Mouse (Mus musculus): ENCODE results near the gene Rin2.
"Not testable (repeated sequence)": the region's sequence is repeated elsewhere in the genome, so short reads cannot be mapped to it uniquely, and the experiment has no call there.

Rin2 gene

GRCm38 (mm10) chr2:145900318-145900717, 225.3 kb downstream of the Rin2 start:
- not testable (repeated sequence) for DNase-seq (ENCODE audit: low spot score)

- DNase-seq (ENCODE audit: low spot score) = no peak
Measured at GRCm38 (mm10) chr2:145901861-145902260, 226.8 kb downstream of the Rin2 start, which contains the start of gene Naa20. Gene Naa20 (plus strand): TSS chr2:145902099.

GRCm38 (mm10) chr2:145903061-145903901, 228.3 kb downstream of the Rin2 start:
- peak; percentile 91 for DNase-seq (ENCODE audit: low spot score)

DNA sequence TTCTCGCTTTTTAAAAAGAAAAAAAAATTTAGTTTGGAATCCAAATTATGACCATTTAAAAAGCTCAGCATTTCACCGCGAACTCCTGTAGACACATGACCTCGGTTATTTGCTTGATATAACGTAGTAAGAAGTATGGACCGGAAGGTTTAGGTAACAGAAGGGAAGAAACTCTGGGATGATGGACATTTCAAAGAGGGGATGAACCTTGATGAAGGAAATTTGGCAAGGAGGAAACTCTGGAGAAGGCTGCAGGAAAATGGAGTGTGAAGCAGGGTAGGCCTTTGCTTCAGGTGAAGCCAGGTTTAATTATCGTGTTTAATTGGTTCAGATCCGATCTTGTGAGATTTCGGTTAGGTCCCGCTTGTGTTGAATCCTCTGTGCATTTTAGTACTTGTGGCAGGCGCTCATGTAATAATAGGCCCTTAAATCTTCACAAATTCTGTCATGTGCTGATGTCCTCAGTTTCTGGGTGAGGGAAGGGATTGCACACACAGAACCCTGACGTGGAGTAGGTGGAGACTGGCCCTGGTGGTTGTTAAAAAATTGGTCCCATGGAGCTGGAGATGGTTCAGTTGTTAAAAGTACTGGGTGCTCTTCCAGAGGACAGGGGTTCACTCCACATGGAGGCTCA, 229.1 kb downstream of the Rin2 start:
- no peak for DNase-seq (ENCODE audit: low spot score)

- DNase-seq (ENCODE audit: low spot score) = no peak
Measured at GRCm38 (mm10) chr2:145905156-145905555, 230.1 kb downstream of the Rin2 start.

DNA sequence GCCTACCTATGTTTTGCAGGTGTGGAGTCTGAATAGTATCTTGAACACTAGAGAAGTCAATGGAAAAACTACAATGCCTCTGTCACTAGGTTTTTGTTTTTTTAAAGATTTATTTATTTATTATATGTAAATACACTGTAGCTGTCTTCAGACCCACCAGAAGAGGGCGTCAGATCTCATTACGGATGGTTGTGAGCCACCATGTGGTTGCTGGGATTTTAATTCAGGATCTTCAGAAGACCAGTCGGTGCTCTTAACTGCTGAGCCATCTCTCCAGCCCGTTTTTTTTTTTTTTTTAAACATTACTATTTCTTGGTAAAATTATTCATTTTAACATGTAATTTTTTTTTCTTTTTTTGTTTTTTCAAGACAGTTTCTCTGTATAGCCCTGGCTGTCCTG, 230.9 kb downstream of the Rin2 start:
- not testable (repeated sequence) for DNase-seq (ENCODE audit: low spot score)

- DNase-seq (ENCODE audit: low spot score) = no peak
Measured at GRCm38 (mm10) chr2:145920941-145921650, 246.1 kb downstream of the Rin2 start.

- DNase-seq (ENCODE audit: low spot score) = peak; percentile 94
Measured at GRCm38 (mm10) chr2:145934339-145935231, 259.6 kb downstream of the Rin2 start, which contains the start of the genes Cfap61 and Crnkl1. Gene Cfap61 (plus strand): TSS chr2:145934784. Gene Crnkl1 (minus strand): TSS chr2:145935014.

DNA sequence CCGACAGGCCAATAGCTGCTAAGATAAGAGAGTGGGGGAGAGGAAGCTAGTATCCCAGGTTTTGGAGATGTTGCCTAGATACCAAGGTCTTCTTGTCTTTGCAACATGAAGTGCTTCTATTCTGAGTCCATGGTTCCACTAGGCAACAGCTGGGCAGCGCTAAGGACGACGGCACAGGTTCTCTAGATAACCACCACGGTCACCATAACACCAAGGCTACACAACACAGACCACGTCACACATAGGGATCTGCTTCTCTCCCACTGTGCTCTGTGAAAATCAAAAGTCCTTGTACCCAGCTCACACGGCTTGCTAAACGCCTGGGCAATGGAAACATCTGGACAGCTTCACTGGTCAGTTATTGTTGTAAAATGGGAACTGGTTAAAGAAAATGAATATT, 262.0 kb downstream of the Rin2 start:
- DNase-seq (ENCODE audit: low spot score) = no peak

Data from urinary bladder, postnatal 14 days (tissue).